ENCODE assay signal across 18 mouse cellular contexts in genomic region chr15:78299641-78300040, GRCm38 (mm10).
"Had no signal": no experiment of that assay in that cellular context is flagged by ENCODE, and none has a peak within 500 bp of the region (broad histone marks: within the 10 kb centered on the region; RNA-seq: fewer than 3 reads in every experiment).

No protein-coding gene starts in this region.

- DNase-seq: kidney, adult 8-10 months; kidney, postnatal 10 days; kidney, postnatal 4 days; left cerebral cortex, postnatal 4 days; lung, adult 18-20 months; lung, postnatal 10 days; lung, postnatal 36 days; midbrain, embryonic 14.5 days; thymus, adult 18-20 months; thymus, postnatal 36 days had no signal

- H3K27ac ChIP-seq: kidney, embryonic 15.5 days; limb, embryonic 12.5 days; limb, embryonic 15.5 days; liver, embryonic 12.5 days; liver, embryonic 15.5 days; lung, embryonic 15.5 days had no signal

- H3K27me3 ChIP-seq: kidney, embryonic 15.5 days; limb, embryonic 12.5 days; limb, embryonic 15.5 days; liver, embryonic 15.5 days; lung, embryonic 15.5 days had no signal

- ATAC-seq: liver, embryonic 12.5 days had no signal

- H3K4me2 ChIP-seq: kidney, embryonic 15.5 days; limb, embryonic 12.5 days; limb, embryonic 15.5 days; liver, embryonic 12.5 days; liver, embryonic 15.5 days; lung, embryonic 15.5 days; midbrain, embryonic 11.5 days had no signal

- H3K36me3 ChIP-seq: kidney, embryonic 15.5 days; limb, embryonic 12.5 days; limb, embryonic 15.5 days; liver, embryonic 12.5 days; liver, embryonic 15.5 days; lung, embryonic 15.5 days had no signal

- H3K9ac ChIP-seq: kidney, embryonic 15.5 days; limb, embryonic 12.5 days; limb, embryonic 15.5 days; liver, embryonic 12.5 days; liver, embryonic 15.5 days; lung, embryonic 15.5 days had no signal

- H3K4me3 ChIP-seq: kidney, embryonic 15.5 days; limb, embryonic 12.5 days; limb, embryonic 15.5 days; liver, embryonic 12.5 days; liver, embryonic 15.5 days; lung, embryonic 15.5 days; megakaryocyte, embryonic 14.5 days had no signal

- H3K9me3 ChIP-seq: kidney, embryonic 15.5 days; limb, embryonic 12.5 days; limb, embryonic 15.5 days; liver, embryonic 12.5 days; liver, embryonic 15.5 days; lung, embryonic 15.5 days; megakaryocyte, embryonic 14.5 days had no signal

- H3K4me1 ChIP-seq: kidney, embryonic 15.5 days; limb, embryonic 12.5 days; limb, embryonic 15.5 days; liver, embryonic 12.5 days; liver, embryonic 15.5 days; lung, embryonic 15.5 days had no signal
